Mouse (Mus musculus): Measurements from ENCODE around the gene Pik3r1.

GRCm38 (mm10) chr13:101763149-101763548 lies 4.9 kb downstream of the Pik3r1 start:
- no peak for TF ChIP-seq CTCF (IDR thresholded peaks at IDR 0.05; ENCODE audit: low read depth)
- TF ChIP-seq EP300 (IDR thresholded peaks at IDR 0.05; ENCODE audit: low read depth) = no peak

Measured in heart, postnatal 0 days (tissue).